Mouse (Mus musculus) E14TG2a.4 (cell line): ENCODE measurements around the gene Nup50.

ENCODE experiments used
- H3K27me3 ChIP-seq: 2 replicates; pipeline ENCODE4 v1.6.1; 2014; ENCODE audit warnings: low read length, control low read depth; ENCODE audit not compliant: insufficient read depth
- H3K36me3 ChIP-seq: 2 replicates; pipeline ENCODE4 v1.6.1; 2014; ENCODE audit warnings: low read length, control low read depth; ENCODE audit not compliant: insufficient read depth
- H3K4me1 ChIP-seq: replicated peaks from 2 replicates; pipeline ENCODE4 v1.6.1; 2014; ENCODE audit warnings: low read depth, low read length, control low read depth
- H3K4me3 ChIP-seq: replicated peaks from 2 replicates; pipeline ENCODE4 v1.5.1; 2014; ENCODE audit warnings: mild to moderate bottlenecking, low read length
- H3K9me3 ChIP-seq: 2 replicates; pipeline ENCODE4 v1.6.1; 2014; ENCODE audit warnings: low read length, control low read depth
- CTCF ChIP-seq: conservative IDR thresholded peaks from 2 replicates; pipeline ENCODE4 v1.5.1; 2014; ENCODE audit warnings: low read length
- NANOG ChIP-seq: IDR thresholded peaks from 2 replicates; pipeline ENCODE4 v1.6.1; 2014; ENCODE audit warnings: borderline replicate concordance, low read length, mixed read lengths
- POU5F1 ChIP-seq: IDR thresholded peaks from 2 replicates; pipeline ENCODE4 v1.6.1; 2014; ENCODE audit warnings: low read length, borderline replicate concordance

The Nup50 gene

GRCm38 (mm10) chr15:84942647-84943285, 19.6 kb downstream of the Nup50 start:
- no peaks in the 10 kb centered on the region for H3K27me3 ChIP-seq
- peaks cover 63% of the 10 kb centered on the region for H3K36me3 ChIP-seq
- H3K4me1 ChIP-seq: peaks cover 29% of the 10 kb centered on the region

GRCm38 (mm10) chr15:84944319-84944718, 21.1 kb downstream of the Nup50 start:
- Histone ChIP-seq H3K27me3 (no peaks in the 10 kb centered on the region), H3K4me3 (no peak overlapping the region), H3K9me3 (no peaks in the 10 kb centered on the region), H3K36me3 (peaks cover 60% of the 10 kb centered on the region), H3K4me1 (peaks cover 31% of the 10 kb centered on the region)
- TF ChIP-seq POU5F1 (no peak), CTCF (no peak), NANOG (no peak)

More at GRCm38 (mm10) chr15:84942647-84943285, 19.6 kb downstream of the Nup50 start:
- H3K4me3 ChIP-seq: no peak overlapping the region
- H3K9me3 ChIP-seq: no peaks in the 10 kb centered on the region
- TF ChIP-seq NANOG (no peak), POU5F1 (no peak), CTCF (no peak)

GRCm38 (mm10) chr15:84948990-84949389, 25.8 kb downstream of the Nup50 start:
- no peak overlapping the region for H3K4me3 ChIP-seq
- no peak for TF ChIP-seq POU5F1
- no peak for TF ChIP-seq CTCF
- TF ChIP-seq NANOG: no peak
- peaks cover 64% of the 10 kb centered on the region for H3K36me3 ChIP-seq
- H3K4me1 ChIP-seq: peaks cover 14% of the 10 kb centered on the region
- no peaks in the 10 kb centered on the region for H3K9me3 ChIP-seq
- no peaks in the 10 kb centered on the region for H3K27me3 ChIP-seq

- Histone ChIP-seq H3K4me1 (peaks cover 14% of the 10 kb centered on the region), H3K9me3 (no peaks in the 10 kb centered on the region), H3K36me3 (peaks cover 66% of the 10 kb centered on the region), H3K4me3 (no peak overlapping the region), H3K27me3 (no peaks in the 10 kb centered on the region)
- TF ChIP-seq CTCF: no peak
- no peak for TF ChIP-seq POU5F1
- TF ChIP-seq NANOG: no peak
These were observed 26.8 kb downstream of the Nup50 start for GRCm38 (mm10) chr15:84950053-84950452.

- TF ChIP-seq NANOG: no peak
- no peak for TF ChIP-seq POU5F1
- no peak for TF ChIP-seq CTCF
- Histone ChIP-seq H3K27me3 (no peaks in the 10 kb centered on the region), H3K4me1 (peaks cover 8% of the 10 kb centered on the region), H3K36me3 (peaks cover 85% of the 10 kb centered on the region), H3K4me3 (no peak overlapping the region), H3K9me3 (no peaks in the 10 kb centered on the region)
These were observed 30.0 kb downstream of the Nup50 start for GRCm38 (mm10) chr15:84953259-84953658.

GRCm38 (mm10) chr15:84957851-84958250, 34.6 kb downstream of the Nup50 start:
- Histone ChIP-seq H3K36me3 (peaks cover 49% of the 10 kb centered on the region), H3K27me3 (no peaks in the 10 kb centered on the region), H3K9me3 (no peaks in the 10 kb centered on the region), H3K4me3 (no peak overlapping the region), H3K4me1 (peaks cover 5% of the 10 kb centered on the region)
- TF ChIP-seq CTCF: no peak
- no peak for TF ChIP-seq POU5F1
- no peak for TF ChIP-seq NANOG

GRCm38 (mm10) chr15:84958331-84958730, 35.1 kb downstream of the Nup50 start:
- Histone ChIP-seq H3K27me3 (no peaks in the 10 kb centered on the region), H3K9me3 (no peaks in the 10 kb centered on the region), H3K4me1 (peaks cover 5% of the 10 kb centered on the region), H3K36me3 (peaks cover 44% of the 10 kb centered on the region), H3K4me3 (no peak overlapping the region)
- TF ChIP-seq POU5F1 (no peak), NANOG (no peak), CTCF (no peak)

GRCm38 (mm10) chr15:84959891-84960290, 36.7 kb downstream of the Nup50 start:
- no peak overlapping the region for H3K4me3 ChIP-seq
- TF ChIP-seq NANOG (no peak), CTCF (no peak), POU5F1 (no peak)
- no peaks in the 10 kb centered on the region for H3K27me3 ChIP-seq
- no peaks in the 10 kb centered on the region for H3K9me3 ChIP-seq
- H3K36me3 ChIP-seq: peaks cover 32% of the 10 kb centered on the region
- H3K4me1 ChIP-seq: peaks cover 5% of the 10 kb centered on the region

- Histone ChIP-seq H3K9me3 (no peaks in the 10 kb centered on the region), H3K27me3 (no peaks in the 10 kb centered on the region), H3K4me1 (peaks cover 5% of the 10 kb centered on the region), H3K36me3 (peaks cover 24% of the 10 kb centered on the region), H3K4me3 (no peak overlapping the region)
- TF ChIP-seq POU5F1 (no peak), CTCF (no peak), NANOG (no peak)
These were observed 37.5 kb downstream of the Nup50 start for GRCm38 (mm10) chr15:84960692-84961091.
